Mouse (Mus musculus) CH12.LX (cell line): ENCODE measurements around the gene Fam118a. TPM values are rescaled to one million over a fixed set of nuclear protein-coding genes. Genes with fewer than 3 reads are reported as not detected.

Experiments used
- DNase-seq: peaks from one replicate; pipeline ENCODE4 v3.0.0-alpha.2; 2013; ENCODE audit errors: extremely low read depth
- H3K27ac ChIP-seq: 2 replicates; pipeline ENCODE4 v1.5.1; 2012; ENCODE audit warnings: low read depth, mild to moderate bottlenecking, control low read depth, moderate library complexity; ENCODE audit not compliant: insufficient read depth
- H3K27me3 ChIP-seq: replicated peaks from 2 replicates; pipeline ENCODE3; 2012; ENCODE audit warnings: inconsistent platforms
- H3K36me3 ChIP-seq, 2 experiments: replicated peaks in 1 of 2; 2 replicates each; pipeline versions ENCODE3 to v1.6.1; 2012; ENCODE audit warnings: inconsistent platforms in 1 of 2, low read length in 1 of 2, mild to moderate bottlenecking in 1 of 2, mixed read lengths in 1 of 2, moderate library complexity in 1 of 2; ENCODE audit not compliant: control insufficient read depth in 1 of 2, insufficient read depth in 1 of 2
- H3K4me1 ChIP-seq, 2 experiments: 2 replicates each; pipeline ENCODE4 v1.6.1; 2012; ENCODE audit warnings: inconsistent platforms in 1 of 2, moderate library complexity in 1 of 2; ENCODE audit not compliant: insufficient read depth in 2 of 2, control insufficient read depth in 1 of 2
- H3K4me2 ChIP-seq: 2 replicates; pipeline ENCODE4 v1.6.1; 2012; ENCODE audit warnings: low read depth, mild to moderate bottlenecking, control low read depth; ENCODE audit not compliant: poor library complexity, insufficient read depth, severe bottlenecking
- H3K4me3 ChIP-seq, 3 experiments: fragments of 150-350 bp in 1 of 3; sonication (generic) in 1 of 3; replicated peaks in 1 of 3; 2 replicates each; pipeline versions ENCODE3 to v1.5.1; 2011 to 2012; ENCODE audit warnings: low read depth in 2 of 3, low read length in 2 of 3, mild to moderate bottlenecking in 2 of 3, moderate library complexity in 2 of 3, control low read depth in 1 of 3, improper control_type of control experiment in 1 of 3, inconsistent platforms in 1 of 3, mixed read lengths in 1 of 3; ENCODE audit not compliant: poor library complexity in 1 of 3
- H3K79me2 ChIP-seq: replicated peaks from 2 replicates; pipeline ENCODE4 v1.6.1; 2012; ENCODE audit warnings: mild to moderate bottlenecking, moderate library complexity; ENCODE audit not compliant: control insufficient read depth, poor library complexity, insufficient read depth, severe bottlenecking; ENCODE audit errors: extremely low read depth
- H3K9ac ChIP-seq: 2 replicates; pipeline ENCODE4 v1.6.1; 2012; ENCODE audit warnings: low read depth, mild to moderate bottlenecking, control low read depth, moderate library complexity; ENCODE audit not compliant: insufficient read depth
- H3K9me3 ChIP-seq: replicated peaks from 2 replicates; pipeline ENCODE3; 2012; ENCODE audit warnings: low read length, inconsistent platforms, mixed read lengths
- CTCF ChIP-seq, 2 experiments: IDR thresholded peaks in 1 of 2; conservative IDR thresholded peaks in 1 of 2; 2 replicates each; pipeline ENCODE4 v1.5.1; 2011 to 2012; ENCODE audit warnings: low read depth in 2 of 2, low read length in 2 of 2, improper control_type of control experiment in 1 of 2, inconsistent platforms in 1 of 2, mild to moderate bottlenecking in 1 of 2, moderate library complexity in 1 of 2
- EP300 ChIP-seq: IDR thresholded peaks from 2 replicates; pipeline ENCODE4 v1.6.1; 2011; ENCODE audit warnings: low read length, improper control_type of control experiment
- ETS1 ChIP-seq: conservative IDR thresholded peaks from 2 replicates; pipeline ENCODE4 v1.6.1; 2012; ENCODE audit warnings: low read depth, mild to moderate bottlenecking, inconsistent platforms, low read length, improper control_type of control experiment, moderate library complexity
- GABPA ChIP-seq: IDR thresholded peaks from 2 replicates; pipeline ENCODE4 v1.6.1; 2012; ENCODE audit warnings: low read depth, low read length, improper control_type of control experiment, inconsistent platforms; ENCODE audit not compliant: insufficient replicate concordance
- IRF4 ChIP-seq: IDR thresholded peaks from 2 replicates; pipeline ENCODE4 v1.6.1; 2014; ENCODE audit warnings: low read depth, mild to moderate bottlenecking, inconsistent platforms, low read length, improper control_type of control experiment
- KAT2A ChIP-seq: IDR thresholded peaks from 2 replicates; pipeline ENCODE4 v1.6.1; 2012; ENCODE audit warnings: low read length, improper control_type of control experiment, inconsistent platforms; ENCODE audit not compliant: insufficient replicate concordance
- MAX ChIP-seq: IDR thresholded peaks from 2 replicates; pipeline ENCODE4 v1.6.1; 2011; ENCODE audit warnings: low read length, improper control_type of control experiment
- MAZ ChIP-seq: IDR thresholded peaks from 2 replicates; pipeline ENCODE4 v1.6.1; 2012; ENCODE audit warnings: low read depth, mild to moderate bottlenecking, inconsistent platforms, low read length, improper control_type of control experiment, moderate library complexity
- MXI1 ChIP-seq: IDR thresholded peaks from 2 replicates; pipeline ENCODE4 v1.6.1; 2011; ENCODE audit warnings: mild to moderate bottlenecking, low read depth, low read length, improper control_type of control experiment
- MYC ChIP-seq: IDR thresholded peaks from 2 replicates; pipeline ENCODE4 v1.6.1; 2011; ENCODE audit warnings: low read depth, mild to moderate bottlenecking, improper control_type of control experiment, low read length
- PAX5 ChIP-seq: IDR thresholded peaks from 2 replicates; pipeline ENCODE4 v1.6.1; 2012; ENCODE audit warnings: low read length, inconsistent platforms, mixed read lengths
- POLR2A ChIP-seq: IDR thresholded peaks from 2 replicates; pipeline ENCODE4 v1.6.1; 2011; ENCODE audit warnings: low read depth, mild to moderate bottlenecking, improper control_type of control experiment, low read length
- RAD21 ChIP-seq: IDR thresholded peaks from 2 replicates; pipeline ENCODE4 v1.6.1; 2011; ENCODE audit warnings: low read depth, mild to moderate bottlenecking, low read length, improper control_type of control experiment, moderate library complexity
- RCOR1 ChIP-seq: conservative IDR thresholded peaks from 2 replicates; pipeline ENCODE4 v1.6.1; 2012; ENCODE audit warnings: low read depth, mild to moderate bottlenecking, inconsistent platforms, low read length, improper control_type of control experiment
- SIN3A ChIP-seq: IDR thresholded peaks from 2 replicates; pipeline ENCODE4 v1.6.1; 2012; ENCODE audit warnings: low read length, improper control_type of control experiment, inconsistent platforms
- SMC3 ChIP-seq: IDR thresholded peaks from 2 replicates; pipeline ENCODE4 v1.6.1; 2011; ENCODE audit warnings: low read depth, low read length, improper control_type of control experiment
- TBP ChIP-seq: conservative IDR thresholded peaks from 2 replicates; pipeline ENCODE4 v1.6.1; 2011; ENCODE audit warnings: low read depth, low read length, improper control_type of control experiment
- TCF12 ChIP-seq: IDR thresholded peaks from 2 replicates; pipeline ENCODE4 v1.6.1; 2014; ENCODE audit warnings: low read depth, mild to moderate bottlenecking, inconsistent platforms, low read length, improper control_type of control experiment
- USF1 ChIP-seq: IDR thresholded peaks from 2 replicates; pipeline ENCODE4 v1.6.1; 2014; ENCODE audit warnings: low read depth, mild to moderate bottlenecking, inconsistent platforms, low read length, improper control_type of control experiment
- dilution Hi-C: fragments of 300-500 bp; cut with MboI; formaldehyde crosslinking; loops from 2 replicates; pipeline ENCODE4 v1.14.3; 2020; ENCODE audit warnings: low sequenced_read_pairs; ENCODE audit not compliant: extremely low pct_unique_long_range_greater_than_20kb, extremely low pct_ligation_motif_present
- in situ Hi-C: fragments of 300-500 bp; cut with MboI; formaldehyde crosslinking; loops from 3 replicates; pipeline ENCODE4 v1.14.3; 2019; ENCODE audit warnings: low sequenced_read_pairs, low pct_ligation_motif_present, low pct_unique_long_range_greater_than_20kb, mixed read lengths
- polyA plus RNA-seq: library from polyadenylated mRNA; unstranded; fragments of >175 nt; gene quantifications from 2 replicates; pipeline ENCODE4 v1.2.1, GENCODE M21; 2012; ENCODE audit warnings: low read depth; ENCODE audit not compliant: insufficient read length
- total RNA-seq, 2 experiments: library from RNA; depleted of rRNA; stranded (reverse); fragments of 300-350 nt in 1 of 2; fragments of >200 nt in 1 of 2; gene quantifications; 2 replicates each; pipeline ENCODE4 v1.2.3; 2012 to 2014

The Fam118a gene
- total and polyA plus RNA-seq, 3 experiments = 13.1 to 18.2 (median 15.0) TPM

DNA sequence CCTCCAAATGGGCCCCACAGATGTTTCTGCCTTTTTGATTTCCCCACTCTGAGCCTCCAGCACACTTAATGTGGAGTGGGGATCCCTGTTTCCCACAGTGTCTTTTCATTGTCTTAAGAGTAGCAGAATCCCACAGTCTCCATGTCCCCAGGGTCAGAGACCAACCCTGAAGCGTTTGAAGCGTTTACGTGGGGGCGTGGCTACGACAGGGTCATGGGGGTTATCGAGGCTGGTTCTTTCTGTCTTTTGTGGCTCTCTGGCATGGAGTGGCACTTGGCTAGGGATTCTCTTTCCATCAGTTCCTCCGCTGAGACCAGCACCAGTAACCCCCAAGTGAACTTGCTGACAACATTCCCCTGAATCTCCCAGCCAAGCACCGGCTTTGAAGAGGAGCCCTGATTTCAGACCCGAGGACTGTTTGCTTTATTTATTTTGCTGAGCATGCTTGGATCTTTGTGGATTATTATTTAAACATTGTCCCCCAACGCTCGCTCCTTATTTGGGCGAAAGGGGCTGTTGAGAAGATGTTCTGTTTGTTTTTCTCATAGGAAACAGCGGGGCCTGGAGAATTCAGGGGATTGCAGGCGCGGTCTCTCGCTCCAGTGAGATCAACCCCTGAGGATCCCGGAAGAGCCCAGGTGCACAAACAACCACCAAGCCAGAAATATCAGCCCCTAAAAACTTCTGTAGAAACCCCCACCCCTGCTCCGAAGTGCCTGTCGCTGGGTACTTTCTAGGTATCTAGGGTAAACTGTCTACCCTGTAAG is 16.7 kb upstream of the Fam118a start:
- no peak for DNase-seq
- Histone ChIP-seq H3K4me1 (peaks cover 0 to 4% of the 10 kb centered on the region in 2 experiments; a peak in 1 of 4 replicates), H3K27ac (no peak overlapping the region), H3K27me3 (peaks cover 34% of the 10 kb centered on the region), H3K79me2 (no peaks in the 10 kb centered on the region), H3K4me3 (no peak overlapping the region), H3K4me2 (no peak overlapping the region), H3K36me3 (no peaks in the 10 kb centered on the region), H3K9me3 (no peaks in the 10 kb centered on the region), H3K9ac (no peak overlapping the region)
- in situ Hi-C loops = no loop called here
- TF ChIP-seq SIN3A = no peak
- no peak for TF ChIP-seq POLR2A
- TF ChIP-seq USF1 = no peak
- no peak for TF ChIP-seq MAX
- TF ChIP-seq GABPA = no peak
- TF ChIP-seq KAT2A = no peak
- TF ChIP-seq MAZ = no peak
- dilution Hi-C loops = no loop called here

GRCm38 (mm10) chr15:85012662-85013054 is 16.1 kb upstream of the Fam118a start:
- H3K9ac ChIP-seq = no peak overlapping the region
- dilution Hi-C loops (no loop called here), in situ Hi-C loops (no loop called here)
- H3K4me3 ChIP-seq = no peak overlapping the region
- H3K27me3 ChIP-seq = peaks cover 37% of the 10 kb centered on the region
- 0 out of 4 replicates have a peak, but pooled peaks cover 0 to 4% of the 10 kb centered on the region in 2 experiments for H3K4me1 ChIP-seq
- no peaks in the 10 kb centered on the region for H3K79me2 ChIP-seq
- H3K4me2 ChIP-seq = no peak overlapping the region
- DNase-seq = no peak
- no peaks in the 10 kb centered on the region for H3K9me3 ChIP-seq
- TF ChIP-seq MAX (no peak), TBP (no peak), TCF12 (no peak), RAD21 (no peak), SMC3 (no peak), PAX5 (no peak), CTCF (conservative IDR thresholded peaks at IDR 0.05 in 1 of 2, IDR thresholded peaks at IDR 0.05 in 1 of 2; ENCODE audit: low read depth in 2 of 2, low read length in 2 of 2) (no peak), MYC (no peak), IRF4 (no peak), MXI1 (no peak), RCOR1 (no peak), ETS1 (no peak), EP300 (no peak)
- no peak overlapping the region for H3K27ac ChIP-seq
- H3K36me3 ChIP-seq = no peaks in the 10 kb centered on the region
